Mouse (Mus musculus) embryonic facial prominence, embryonic 14.5 days (tissue): Measurements from ENCODE around the gene Ctns. TPM values are rescaled to one million over a fixed set of nuclear protein-coding genes. Genes with fewer than 3 reads are reported as not detected.

Source experiments
- ATAC-seq: fragments of 200-750 bp; cut with Nextera tagmentation; 2 replicates; pipeline ENCODE4 v1.8.0; 2017; ENCODE audit warnings: low read depth, moderate number of reproducible peaks, moderate TSS enrichment
- DNase-seq: peaks from one replicate; pipeline ENCODE4 v3.0.0-alpha.2; 2015; ENCODE audit warnings: low spot score
- H3K27ac ChIP-seq: fragments of 300-500 bp; sonication (generic); replicated peaks from 2 replicates; pipeline ENCODE4 v1.5.1; 2014; ENCODE audit warnings: low read depth, mild to moderate bottlenecking, low read length, moderate library complexity
- H3K27me3 ChIP-seq: fragments of 300-500 bp; sonication (generic); replicated peaks from 2 replicates; pipeline ENCODE4 v1.6.1; 2014; ENCODE audit warnings: low read length; ENCODE audit not compliant: control insufficient read depth, insufficient read depth
- H3K36me3 ChIP-seq: fragments of 300-500 bp; sonication (generic); 2 replicates; pipeline ENCODE4 v1.6.1; 2014; ENCODE audit warnings: low read length, mixed read lengths; ENCODE audit not compliant: control insufficient read depth, insufficient read depth
- H3K4me1 ChIP-seq: fragments of 300-500 bp; sonication (generic); 2 replicates; pipeline ENCODE4 v1.6.1; 2014; ENCODE audit warnings: antibody characterized with exemption, low read length; ENCODE audit not compliant: control insufficient read depth, insufficient read depth
- H3K4me2 ChIP-seq: fragments of 300-500 bp; sonication (generic); 2 replicates; pipeline ENCODE4 v1.6.1; 2014; ENCODE audit warnings: low read depth, mild to moderate bottlenecking, low read length, moderate library complexity, mixed read lengths
- H3K4me3 ChIP-seq: fragments of 300-500 bp; sonication (generic); 2 replicates; pipeline ENCODE4 v1.5.1; 2014; ENCODE audit warnings: low read depth, mild to moderate bottlenecking, low read length
- H3K9ac ChIP-seq: fragments of 300-500 bp; sonication (generic); 2 replicates; pipeline ENCODE4 v1.6.1; 2014; ENCODE audit warnings: low read depth, mild to moderate bottlenecking, low read length, moderate library complexity, mixed read lengths
- H3K9me3 ChIP-seq: fragments of 300-500 bp; sonication (generic); 2 replicates; pipeline ENCODE4 v1.6.1; 2016; ENCODE audit warnings: low read length; ENCODE audit not compliant: control insufficient read depth
- WGBS: fragments of 180-500 bp; shearing (Covaris S2); extraction: QIAGEN DNeasy Blood & Tissue Kit; methylation state at CpG from one replicate; pipeline ENCODE4 v1.1.7; 2014; 5-methylcytosine and 5-hydroxymethylcytosine counted together
- polyA plus RNA-seq: library from polyadenylated mRNA; unstranded; fragments of >200 nt; fragmentation: Nextera tagmentation; extraction: Ambion mirVana; gene quantifications from 2 replicates; pipeline ENCODE4 v1.2.1, GENCODE M21; 2014

Gene Ctns
- polyA plus RNA-seq, 1 experiment from 2014 or later, result 18.8 TPM

- no peak overlapping the region for H3K4me3 ChIP-seq
- H3K27me3 ChIP-seq, result no peaks in the 10 kb centered on the region
- no peak overlapping the region for H3K4me2 ChIP-seq
- no peaks in the 10 kb centered on the region for H3K9me3 ChIP-seq
- no peak overlapping the region for H3K27ac ChIP-seq
- DNase-seq (no peak), ATAC-seq (no peak)
- peaks cover 63% of the 10 kb centered on the region for H3K36me3 ChIP-seq
- WGBS, result 94% methylated on average over 10 of the region's 10 CpGs
- no peaks in the 10 kb centered on the region for H3K4me1 ChIP-seq
- no peak overlapping the region for H3K9ac ChIP-seq
These were observed 12.8 kb downstream of the Ctns start for GRCm38 (mm10) chr11:73185872-73186615.

DNA sequence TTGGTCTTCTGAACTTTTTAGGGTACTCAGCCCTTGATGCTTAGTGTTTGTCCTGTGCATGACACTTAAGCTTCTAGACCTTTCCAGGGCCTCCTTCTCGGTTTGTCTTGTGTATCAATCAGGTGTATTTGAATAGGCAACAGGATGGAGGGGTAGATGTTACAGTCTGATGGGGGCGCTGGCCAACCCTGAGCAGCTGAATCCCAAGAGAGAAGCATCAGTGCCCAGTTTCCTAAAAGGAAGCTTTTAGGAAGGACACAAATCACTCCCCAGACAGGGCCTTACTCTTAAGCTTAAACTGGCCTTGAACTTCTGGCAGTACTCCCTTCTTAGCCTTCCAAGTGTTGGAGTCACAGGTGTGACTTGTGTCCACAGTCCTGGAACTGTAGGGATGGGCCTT, 20.9 kb downstream of the Ctns start:
- Histone ChIP-seq H3K36me3 (peaks cover 35% of the 10 kb centered on the region), H3K27me3 (no peaks in the 10 kb centered on the region), H3K4me1 (peaks cover 19% of the 10 kb centered on the region), H3K27ac (peak overlapping the region; percentile 93), H3K4me2 (peak overlapping the region; percentile 72), H3K9ac (peak overlapping the region; percentile 83), H3K4me3 (peak overlapping the region; percentile 97), H3K9me3 (no peaks in the 10 kb centered on the region)
- ATAC-seq (no peak), DNase-seq (peak; percentile 22)
- WGBS, result 4% methylated on average over 2 of the region's 2 CpGs

- ATAC-seq (peak; percentile 88), DNase-seq (peak; percentile 92)
- WGBS, result 0% methylated on average over 14 of the region's 28 CpGs
- Histone ChIP-seq H3K9me3 (no peaks in the 10 kb centered on the region), H3K4me2 (peak overlapping the region; percentile 72), H3K4me1 (peaks cover 19% of the 10 kb centered on the region), H3K9ac (peak overlapping the region; percentile 83), H3K27me3 (no peaks in the 10 kb centered on the region), H3K4me3 (peak overlapping the region; percentile 97), H3K36me3 (peaks cover 36% of the 10 kb centered on the region), H3K27ac (peak overlapping the region; percentile 93)
These were observed 21.4 kb downstream of the Ctns start for GRCm38 (mm10) chr11:73177509-73177875.

GRCm38 (mm10) chr11:73176608-73177508, 22.0 kb downstream of the Ctns start, which contains the start of the genes Emc6 and Tax1bp3:
TSS of gene Emc6 (minus strand) at chr11:73177037.
TSS of gene Tax1bp3 (plus strand) at chr11:73177083.
- H3K9ac ChIP-seq, result peak within 1 kb of the TSS; percentile 93
- peak within 1 kb of the TSS; percentile 93 for H3K27ac ChIP-seq
- peaks cover 31% of the 10 kb centered on the region for H3K36me3 ChIP-seq
- 2% methylated on average over 50 of the region's 81 CpGs for WGBS
- DNase-seq (peak; percentile 100), ATAC-seq (peak; percentile 98)
- no peaks in the 10 kb centered on the region for H3K9me3 ChIP-seq
- H3K4me2 ChIP-seq, result peak within 1 kb of the TSS; percentile 72
- H3K4me1 ChIP-seq, result peaks cover 19% of the 10 kb centered on the region
- peak within 1 kb of the TSS; percentile 97 for H3K4me3 ChIP-seq
- no peaks in the 10 kb centered on the region for H3K27me3 ChIP-seq

- Histone ChIP-seq H3K4me2 (peak overlapping the region; percentile 71), H3K9me3 (no peaks in the 10 kb centered on the region), H3K27ac (peak overlapping the region; percentile 83), H3K27me3 (no peaks in the 10 kb centered on the region), H3K36me3 (peaks cover 33% of the 10 kb centered on the region), H3K4me3 (peak overlapping the region; percentile 97), H3K9ac (peak overlapping the region; percentile 93), H3K4me1 (peaks cover 19% of the 10 kb centered on the region)
- WGBS, result 2% methylated on average over 12 of the region's 15 CpGs
- ATAC-seq (no peak), DNase-seq (no peak)
These were observed 22.7 kb downstream of the Ctns start for GRCm38 (mm10) chr11:73176186-73176585.

- Histone ChIP-seq H3K4me3 (peak overlapping the region; percentile 97), H3K9me3 (no peaks in the 10 kb centered on the region), H3K36me3 (peaks cover 30% of the 10 kb centered on the region), H3K9ac (peak overlapping the region; percentile 93), H3K4me2 (peak overlapping the region; percentile 71), H3K4me1 (peaks cover 19% of the 10 kb centered on the region), H3K27me3 (no peaks in the 10 kb centered on the region), H3K27ac (no peak overlapping the region)
- DNase-seq, result peak; percentile 33
- WGBS, result 37% methylated on average over 8 of the region's 8 CpGs
- no peak for ATAC-seq
These were observed 23.2 kb downstream of the Ctns start for GRCm38 (mm10) chr11:73175612-73176011.

DNA sequence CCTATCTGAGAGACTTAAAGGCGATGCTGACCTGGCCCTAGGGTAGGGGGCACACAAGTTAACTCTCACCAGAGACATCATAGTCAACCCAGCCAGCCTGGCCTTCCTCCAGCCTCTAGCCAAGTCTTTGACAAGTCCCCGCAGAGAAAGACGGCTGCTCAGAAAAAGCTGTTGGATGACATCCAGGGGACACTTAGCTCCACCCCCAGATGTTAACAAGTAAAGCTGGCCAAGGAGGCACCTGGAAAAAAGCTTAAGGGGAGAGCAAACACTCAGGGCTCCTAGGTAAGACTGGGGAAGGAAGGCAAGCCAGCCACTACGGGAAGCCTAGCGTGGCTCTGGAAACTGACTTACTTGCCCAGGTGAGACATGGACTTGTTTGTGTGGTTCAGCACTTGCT, 26.7 kb downstream of the Ctns start:
- peak; percentile 70 for DNase-seq
- no peak for ATAC-seq
- Histone ChIP-seq H3K4me2 (no peak overlapping the region), H3K27ac (no peak overlapping the region), H3K9me3 (no peaks in the 10 kb centered on the region), H3K36me3 (peaks cover 29% of the 10 kb centered on the region), H3K4me3 (no peak overlapping the region), H3K9ac (no peak overlapping the region), H3K4me1 (peaks cover 10% of the 10 kb centered on the region; the same call in 1 of the 2 replicates), H3K27me3 (no peaks in the 10 kb centered on the region)
- WGBS, result 43% methylated on average over 5 of the region's 5 CpGs

- H3K4me3 ChIP-seq, result no peak overlapping the region
- H3K27ac ChIP-seq, result no peak overlapping the region
- H3K36me3 ChIP-seq, result peaks cover 19% of the 10 kb centered on the region
- WGBS, result 46% methylated on average over 4 of the region's 4 CpGs
- H3K4me1 ChIP-seq, result no peaks in the 10 kb centered on the region
- H3K27me3 ChIP-seq, result no peaks in the 10 kb centered on the region
- H3K4me2 ChIP-seq, result no peak overlapping the region
- no peak overlapping the region for H3K9ac ChIP-seq
- ATAC-seq, result peak; percentile 62; the same call in 1 of the 2 replicates
- no peaks in the 10 kb centered on the region for H3K9me3 ChIP-seq
- peak; percentile 40 for DNase-seq
These were observed 29.6 kb downstream of the Ctns start for GRCm38 (mm10) chr11:73169231-73169630.
